Mouse (Mus musculus) midbrain, embryonic 14.5 days (tissue): ENCODE measurements around the gene Cdyl. TPM values are rescaled to one million over a fixed set of nuclear protein-coding genes. Genes with fewer than 3 reads are reported as not detected.

Experiments
- ATAC-seq: fragments of 200-750 bp; cut with Nextera tagmentation; 2 replicates; pipeline ENCODE4 v1.8.0; 2017; ENCODE audit warnings: moderate number of reproducible peaks, moderate library complexity; ENCODE audit not compliant: low FRiP score, low TSS enrichment
- DNase-seq: peaks from one replicate; pipeline ENCODE4 v3.0.0-alpha.2; 2015
- H3K27ac ChIP-seq: fragments of 300-500 bp; sonication (generic); replicated peaks from 2 replicates; pipeline ENCODE4 v1.5.1; 2014; ENCODE audit warnings: mild to moderate bottlenecking, low read depth, low read length, moderate library complexity
- H3K27me3 ChIP-seq: fragments of 300-500 bp; sonication (generic); 2 replicates; pipeline ENCODE4 v1.6.1; 2014; ENCODE audit warnings: low read length, control low read depth, mixed read lengths; ENCODE audit not compliant: control insufficient read depth, insufficient read depth
- H3K36me3 ChIP-seq: fragments of 300-500 bp; sonication (generic); 2 replicates; pipeline ENCODE4 v1.6.1; 2014; ENCODE audit warnings: low read length, control low read depth; ENCODE audit not compliant: control insufficient read depth, insufficient read depth
- H3K4me1 ChIP-seq: fragments of 300-500 bp; sonication (generic); 2 replicates; pipeline ENCODE4 v1.6.1; 2014; ENCODE audit warnings: mild to moderate bottlenecking, antibody characterized with exemption, low read length, control low read depth; ENCODE audit not compliant: control insufficient read depth, insufficient read depth
- H3K4me2 ChIP-seq: fragments of 300-500 bp; sonication (generic); 2 replicates; pipeline ENCODE4 v1.6.1; 2014; ENCODE audit warnings: mild to moderate bottlenecking, low read length, moderate library complexity
- H3K4me3 ChIP-seq: fragments of 300-500 bp; sonication (generic); replicated peaks from 2 replicates; pipeline ENCODE4 v1.5.1; 2014; ENCODE audit warnings: low read depth, low read length
- H3K9ac ChIP-seq: fragments of 300-500 bp; sonication (generic); replicated peaks from 2 replicates; pipeline ENCODE4 v1.6.1; 2014; ENCODE audit warnings: mild to moderate bottlenecking, low read length, moderate library complexity
- H3K9me3 ChIP-seq: fragments of 300-500 bp; sonication (generic); 2 replicates; pipeline ENCODE4 v1.6.1; 2016; ENCODE audit warnings: low read length, control low read depth, mixed read lengths; ENCODE audit not compliant: control insufficient read depth
- WGBS: fragments of 180-500 bp; shearing (Covaris S2); extraction: QIAGEN DNeasy Blood & Tissue Kit; methylation state at CpG from one replicate; pipeline ENCODE4 v1.1.7; 2014; 5-methylcytosine and 5-hydroxymethylcytosine counted together
- polyA plus RNA-seq: library from polyadenylated mRNA; unstranded; fragments of >200 nt; fragmentation: Nextera tagmentation; extraction: Ambion mirVana; gene quantifications from 2 replicates; pipeline ENCODE4 v1.2.1, GENCODE M21; 2014

Cdyl gene
- polyA plus RNA-seq, 1 experiment from 2014 or later = 6.5 TPM

- no peaks in the 10 kb centered on the region for H3K36me3 ChIP-seq
- DNase-seq = no peak
- H3K9ac ChIP-seq = no peak overlapping the region
- no peaks in the 10 kb centered on the region for H3K4me1 ChIP-seq
- no peak for ATAC-seq
- H3K4me2 ChIP-seq = no peak overlapping the region
- no peaks in the 10 kb centered on the region for H3K27me3 ChIP-seq
- no peak overlapping the region for H3K27ac ChIP-seq
- H3K9me3 ChIP-seq = no peaks in the 10 kb centered on the region
- H3K4me3 ChIP-seq = no peak overlapping the region
- WGBS = 86% methylated on average over 3 of the region's 3 CpGs
Measured at GRCm38 (mm10) chr13:35781755-35782154, 122.1 kb downstream of the Cdyl start.

GRCm38 (mm10) chr13:35782949-35783348 is 123.3 kb downstream of the Cdyl start:
- 100% methylated on average over 2 of the region's 2 CpGs for WGBS
- no peaks in the 10 kb centered on the region for H3K9me3 ChIP-seq
- no peak overlapping the region for H3K9ac ChIP-seq
- H3K36me3 ChIP-seq = no peaks in the 10 kb centered on the region
- ATAC-seq = no peak
- H3K4me3 ChIP-seq = no peak overlapping the region
- H3K27ac ChIP-seq = no peak overlapping the region
- no peak overlapping the region for H3K4me2 ChIP-seq
- no peaks in the 10 kb centered on the region for H3K4me1 ChIP-seq
- no peaks in the 10 kb centered on the region for H3K27me3 ChIP-seq
- peak; percentile 73 for DNase-seq

GRCm38 (mm10) chr13:35783576-35783975 is 123.9 kb downstream of the Cdyl start:
- no peaks in the 10 kb centered on the region for H3K9me3 ChIP-seq
- no peak for ATAC-seq

GRCm38 (mm10) chr13:35784281-35784680 is 124.6 kb downstream of the Cdyl start:
- Histone ChIP-seq H3K9me3 (no peaks in the 10 kb centered on the region), H3K4me1 (no peaks in the 10 kb centered on the region), H3K4me3 (no peak overlapping the region), H3K27ac (no peak overlapping the region), H3K36me3 (no peaks in the 10 kb centered on the region), H3K27me3 (no peaks in the 10 kb centered on the region), H3K4me2 (no peak overlapping the region), H3K9ac (no peak overlapping the region)
- WGBS = 76% methylated on average over 4 of the region's 4 CpGs
- ATAC-seq (no peak), DNase-seq (no peak)

More at GRCm38 (mm10) chr13:35783576-35783975, 123.9 kb downstream of the Cdyl start:
- Histone ChIP-seq H3K36me3 (no peaks in the 10 kb centered on the region), H3K27me3 (no peaks in the 10 kb centered on the region), H3K4me3 (no peak overlapping the region), H3K4me2 (no peak overlapping the region), H3K4me1 (no peaks in the 10 kb centered on the region), H3K9ac (no peak overlapping the region), H3K27ac (no peak overlapping the region)
- no peak for DNase-seq
- WGBS = 86% methylated on average over 6 of the region's 6 CpGs

- Histone ChIP-seq H3K4me2 (no peak overlapping the region), H3K27ac (no peak overlapping the region), H3K27me3 (no peaks in the 10 kb centered on the region), H3K9me3 (no peaks in the 10 kb centered on the region), H3K9ac (no peak overlapping the region), H3K4me1 (no peaks in the 10 kb centered on the region), H3K4me3 (no peak overlapping the region), H3K36me3 (no peaks in the 10 kb centered on the region)
- no peak for ATAC-seq
- no peak for DNase-seq
- 72% methylated on average over 5 of the region's 5 CpGs for WGBS
Measured at GRCm38 (mm10) chr13:35785330-35785939, 125.8 kb downstream of the Cdyl start.

- Histone ChIP-seq H3K4me1 (no peaks in the 10 kb centered on the region), H3K36me3 (no peaks in the 10 kb centered on the region), H3K9ac (no peak overlapping the region), H3K9me3 (no peaks in the 10 kb centered on the region), H3K4me2 (no peak overlapping the region), H3K4me3 (no peak overlapping the region), H3K27ac (no peak overlapping the region), H3K27me3 (no peaks in the 10 kb centered on the region)
- WGBS = 95% methylated on average over 6 of the region's 6 CpGs
- ATAC-seq (peak; percentile 31; the same call in 1 of the 2 replicates), DNase-seq (no peak)
Measured at GRCm38 (mm10) chr13:35786726-35787399, 127.2 kb downstream of the Cdyl start.

- DNase-seq = no peak
- Histone ChIP-seq H3K4me2 (no peak overlapping the region), H3K27ac (no peak overlapping the region), H3K27me3 (no peaks in the 10 kb centered on the region), H3K9ac (no peak overlapping the region), H3K4me1 (no peaks in the 10 kb centered on the region), H3K4me3 (no peak overlapping the region), H3K36me3 (no peaks in the 10 kb centered on the region), H3K9me3 (no peaks in the 10 kb centered on the region)
- ATAC-seq = no peak
- WGBS = 85% methylated on average over 4 of the region's 4 CpGs
Measured at GRCm38 (mm10) chr13:35789577-35789976, 129.9 kb downstream of the Cdyl start.

GRCm38 (mm10) chr13:35790431-35790830 is 130.8 kb downstream of the Cdyl start:
- no peak overlapping the region for H3K4me3 ChIP-seq
- H3K27me3 ChIP-seq = no peaks in the 10 kb centered on the region
- DNase-seq (no peak), ATAC-seq (no peak)
- no peak overlapping the region for H3K4me2 ChIP-seq
- no peaks in the 10 kb centered on the region for H3K9me3 ChIP-seq
- H3K36me3 ChIP-seq = no peaks in the 10 kb centered on the region
- WGBS = 55% methylated on average over 4 of the region's 4 CpGs
- H3K9ac ChIP-seq = no peak overlapping the region
- H3K4me1 ChIP-seq = no peaks in the 10 kb centered on the region
- H3K27ac ChIP-seq = no peak overlapping the region

GRCm38 (mm10) chr13:35794309-35794708 is 134.7 kb downstream of the Cdyl start:
- Histone ChIP-seq H3K4me1 (no peaks in the 10 kb centered on the region), H3K9ac (no peak overlapping the region), H3K36me3 (no peaks in the 10 kb centered on the region), H3K27me3 (no peaks in the 10 kb centered on the region), H3K4me2 (no peak overlapping the region), H3K9me3 (no peaks in the 10 kb centered on the region), H3K27ac (no peak overlapping the region), H3K4me3 (no peak overlapping the region)
- DNase-seq (no peak), ATAC-seq (no peak)
- WGBS = 77% methylated on average over 7 of the region's 7 CpGs
